12 mouse cellular contexts compared by ENCODE assay signal in genomic region chr1:85916830-85917450, GRCm38 (mm10). TPM values are rescaled to one million over a fixed set of nuclear protein-coding genes. Genes with fewer than 3 reads are reported as not detected.
DNase-seq lines count a peak whose midpoint lies in the region; ATAC-seq and TF ChIP-seq lines count a peak whose summit lies in the region.
"Had no signal": no experiment of that assay in that cellular context is flagged by ENCODE, and none has a peak within 500 bp of the region (broad histone marks: within the 10 kb centered on the region; RNA-seq: fewer than 3 reads in every experiment).

No protein-coding gene starts in this region.

- no peaks in the 10 kb centered on the region for H3K36me3 ChIP-seq in lung, embryonic 16.5 days (ENCODE audit: control insufficient read depth, insufficient read depth, low read length)
- no peaks in the 10 kb centered on the region for H3K36me3 ChIP-seq in forebrain, postnatal 0 days (ENCODE audit: insufficient read depth)

- DNase-seq in lung, postnatal 25 days (ENCODE audit: low spot score): no peak
- peak; percentile 90 for DNase-seq in forebrain, postnatal 0 days
- DNase-seq in mesoderm, embryonic 11.5 days (ENCODE audit: low read depth, low spot score): peak; percentile 67
- DNase-seq in right cerebral cortex, postnatal 36 days (ENCODE audit: low spot score in 2 of 2): peak; percentile 76 to 88
- DNase-seq in heart, adult 8-10 months (ENCODE audit: low spot score): no peak
- DNase-seq in natural killer cell, adult 2 months (ENCODE audit: low spot score in 2 of 2): no peak
- DNase-seq in thymus, postnatal 4 days: no peak
- DNase-seq: cerebellum, postnatal 25 days; gastrocnemius, postnatal 14 days had no signal

- H3K9ac ChIP-seq in lung, embryonic 16.5 days (ENCODE audit: low read length): no peak overlapping the region
- peak overlapping the region; percentile 22; the same call in 1 of the 2 replicates for H3K9ac ChIP-seq in forebrain, postnatal 0 days

- peak; percentile 60; the same call in 1 of the 2 replicates for ATAC-seq in lung, embryonic 16.5 days (ENCODE audit: low read depth)
- peak; percentile 97 for ATAC-seq in forebrain, postnatal 0 days
- ATAC-seq: intestine, embryonic 16.5 days had no signal

- WGBS in lung, embryonic 16.5 days: 51% methylated on average over 4 of the region's 4 CpGs
- WGBS in forebrain, postnatal 0 days: 8% methylated on average over 4 of the region's 4 CpGs

- no peak overlapping the region for H3K27ac ChIP-seq in lung, embryonic 16.5 days (ENCODE audit: low read length)
- H3K27ac ChIP-seq in forebrain, postnatal 0 days (ENCODE audit: low read depth, low read length): peak overlapping the region; percentile 92

- peaks cover 5% of the 10 kb centered on the region; the same call in 1 of the 2 replicates for H3K4me1 ChIP-seq in lung, embryonic 16.5 days (replicated peaks; ENCODE audit: control insufficient read depth, insufficient read depth, low read length)
- peaks cover 23% of the 10 kb centered on the region for H3K4me1 ChIP-seq in forebrain, postnatal 0 days (ENCODE audit: insufficient read depth)

- no peak overlapping the region for H3K4me3 ChIP-seq in lung, embryonic 16.5 days (ENCODE audit: low read length)
- H3K4me3 ChIP-seq in forebrain, postnatal 0 days (ENCODE audit: low read depth, low read length): no peak overlapping the region

- H3K9me3 ChIP-seq in lung, embryonic 16.5 days (ENCODE audit: control insufficient read depth, low read length): no peaks in the 10 kb centered on the region
- no peaks in the 10 kb centered on the region for H3K9me3 ChIP-seq in forebrain, postnatal 0 days (ENCODE audit: low read length)

- no peaks in the 10 kb centered on the region for H3K27me3 ChIP-seq in lung, embryonic 16.5 days (ENCODE audit: control insufficient read depth, insufficient read depth, low read depth, low read length)
- H3K27me3 ChIP-seq in forebrain, postnatal 0 days (ENCODE audit: insufficient read depth, low read length): no peaks in the 10 kb centered on the region

- no peak overlapping the region for H3K4me2 ChIP-seq in lung, embryonic 16.5 days (ENCODE audit: low read depth, low read length)
- peak overlapping the region; percentile 20 for H3K4me2 ChIP-seq in forebrain, postnatal 0 days (ENCODE audit: low read depth)

- no peak for TF ChIP-seq CTCF in forebrain, postnatal 0 days (IDR thresholded peaks at IDR 0.05; ENCODE audit: low read depth)

RNA-seq across cellular contexts. Expression of gene 4933407L21Rik, which starts 11.3 kb away (rescaled TPM):
- polyA plus RNA-seq in lung, embryonic 16.5 days (2015; fragmentation: Nextera tagmentation; extraction: Ambion mirVana): 0.25 and 0.39 TPM in 2 replicates
- total RNA-seq in forebrain, postnatal 0 days (2014; rRNA removed): 6.7 and 9.8 TPM in 2 replicates
- 6.2 and 8.6 TPM in 2 replicates for polyA plus RNA-seq in forebrain, postnatal 0 days (2015; fragmentation: Nextera tagmentation; extraction: Ambion mirVana)
- not detected for total RNA-seq in heart, adult 8-10 months (2022)

RNA-seq across cellular contexts. Expression of gene Itm2c, which starts 22.9 kb away (rescaled TPM):
- polyA plus RNA-seq in lung, embryonic 16.5 days (2015; fragmentation: Nextera tagmentation; extraction: Ambion mirVana): 210 and 215 TPM in 2 replicates
- total RNA-seq in forebrain, postnatal 0 days (2014; rRNA removed): 244 and 280 TPM in 2 replicates
- 244 and 246 TPM in 2 replicates for polyA plus RNA-seq in forebrain, postnatal 0 days (2015; fragmentation: Nextera tagmentation; extraction: Ambion mirVana)
- total RNA-seq in heart, adult 8-10 months (2022): 10 to 100 TPM; 56.7 to 61.6 (median 58.2) TPM

RNA-seq across cellular contexts. Expression of gene Gpr55, which starts 43.9 kb away (rescaled TPM):
- 0.05 TPM in 1 of 2 replicates, not detected in the other for polyA plus RNA-seq in lung, embryonic 16.5 days (2015; fragmentation: Nextera tagmentation; extraction: Ambion mirVana)
- 0.05 and 0.08 TPM in 2 replicates for total RNA-seq in forebrain, postnatal 0 days (2014; rRNA removed)
- polyA plus RNA-seq in forebrain, postnatal 0 days (2015; fragmentation: Nextera tagmentation; extraction: Ambion mirVana): 0.08 and 0.12 TPM in 2 replicates
- under 1 TPM in 1 of 4 experiments, not detected in 3; 0.09 TPM for total RNA-seq in heart, adult 8-10 months (2022)
- total RNA-seq: gastrocnemius, postnatal 14 days had no signal
- polyA plus RNA-seq: stomach, embryonic 14.5 days had no signal

Comparison
In these comparisons a context has a peak if more than half of its experiments do, and no peak if none do; other contexts are left out.
1. DNase-seq: peak in forebrain, postnatal 0 days (single experiment), mesoderm, embryonic 11.5 days (single experiment) and right cerebral cortex, postnatal 36 days (2 of 2); none in lung, postnatal 25 days (single experiment), heart, adult 8-10 months (single experiment), natural killer cell, adult 2 months (0 of 2) and thymus, postnatal 4 days (single experiment).